Mouse (Mus musculus) spleen, adult 2 months (tissue): Measurements from ENCODE around the gene Mknk1. TPM values are rescaled to one million over a fixed set of nuclear protein-coding genes. Genes with fewer than 3 reads are reported as not detected.

Experiments
- DNase-seq, 2 experiments: peaks; one replicate each; pipeline versions ENCODE4 v3.0.0 to v3.0.0-alpha.2; 2012 to 2021; ENCODE audit warnings: low spot score in 2 of 2, low read depth in 1 of 2
- H3K27ac ChIP-seq: fragments of 200-500 bp; 2 replicates; pipeline ENCODE4 v1.5.1; 2012; ENCODE audit warnings: low read length, inconsistent platforms; ENCODE audit not compliant: insufficient read depth
- H3K27me3 ChIP-seq: fragments of 200-500 bp; 2 replicates; pipeline ENCODE4 v1.6.1; 2012; ENCODE audit warnings: mild to moderate bottlenecking, moderate library complexity, low read length, inconsistent platforms; ENCODE audit not compliant: control insufficient read depth, insufficient read depth
- H3K36me3 ChIP-seq: fragments of 200-500 bp; 2 replicates; pipeline ENCODE4 v1.6.1; 2012; ENCODE audit warnings: mild to moderate bottlenecking, low read length, inconsistent platforms; ENCODE audit not compliant: control insufficient read depth, insufficient read depth
- H3K4me1 ChIP-seq: fragments of 200-500 bp; 2 replicates; pipeline ENCODE4 v1.6.1; 2011; ENCODE audit warnings: inconsistent platforms; ENCODE audit not compliant: control insufficient read depth, insufficient read depth, insufficient read length
- H3K4me3 ChIP-seq: fragments of 200-500 bp; 2 replicates; pipeline ENCODE4 v1.5.1; 2011; ENCODE audit warnings: mild to moderate bottlenecking, inconsistent platforms; ENCODE audit not compliant: insufficient read depth, insufficient read length; ENCODE audit errors: extremely low read depth
- CTCF ChIP-seq: fragments of 200-500 bp; IDR thresholded peaks from 2 replicates; pipeline ENCODE4 v1.5.1; 2011; ENCODE audit warnings: mild to moderate bottlenecking, inconsistent platforms; ENCODE audit not compliant: insufficient read depth, insufficient read length, insufficient replicate concordance; ENCODE audit errors: extremely low read depth
- POLR2A ChIP-seq: fragments of 200-500 bp; IDR thresholded peaks from 2 replicates; pipeline ENCODE4 v1.6.1; 2011; ENCODE audit warnings: low read depth, low read length, inconsistent platforms
- WGBS: fragments of 180-500 bp; shearing (Covaris S2); methylation state at CpG from one replicate; pipeline ENCODE4 v1.1.7; 2018; 5-methylcytosine and 5-hydroxymethylcytosine counted together
- polyA plus RNA-seq: library from polyadenylated mRNA; depleted of rRNA; stranded (reverse); fragments of >200 nt; gene quantifications from 2 replicates; pipeline ENCODE4 v1.2.3, GENCODE M21; 2012

Gene Mknk1
- polyA plus RNA-seq, 1 experiment: 68.2 TPM

GRCm38 (mm10) chr4:115884022-115884421, 45.0 kb downstream of the Mknk1 start, which contains the start of gene Kncn:
Gene Kncn, plus strand, starts transcription at chr4:115884400.
- no peaks in the 10 kb centered on the region for H3K4me1 ChIP-seq
- DNase-seq: no peak
- WGBS: 77% methylated on average over 6 of the region's 6 CpGs
- TF ChIP-seq CTCF: no peak
- no peaks in the 10 kb centered on the region for H3K36me3 ChIP-seq
- no peaks in the 10 kb centered on the region for H3K27me3 ChIP-seq
- no peak within 1 kb of the TSS for H3K27ac ChIP-seq
- H3K4me3 ChIP-seq: no peak within 1 kb of the TSS

DNA sequence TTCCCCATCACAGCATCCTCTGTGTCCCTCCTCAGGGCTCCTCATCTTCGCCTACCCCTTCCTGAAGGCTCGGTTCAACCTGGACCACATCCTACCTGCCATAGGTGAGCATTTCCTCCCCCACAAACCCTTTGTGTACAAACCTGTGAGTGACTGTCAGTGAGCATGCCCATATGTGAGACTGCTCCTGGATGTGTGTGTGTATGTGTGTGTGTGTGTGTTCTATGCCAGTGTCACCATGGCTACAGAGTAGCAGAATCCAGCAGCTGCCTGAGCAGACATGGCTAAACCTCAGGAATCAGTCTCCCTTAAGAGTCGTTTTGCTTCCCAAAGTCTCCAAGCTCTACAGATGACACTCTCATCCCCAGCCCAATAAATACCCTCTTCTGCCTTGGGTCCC, 46.8 kb downstream of the Mknk1 start:
- no peaks in the 10 kb centered on the region for H3K4me1 ChIP-seq
- WGBS: 78% methylated on average over 3 of the region's 3 CpGs
- H3K27me3 ChIP-seq: 0 out of 2 replicates have a peak, but pooled peaks cover 5% of the 10 kb centered on the region
- H3K4me3 ChIP-seq: no peak overlapping the region
- TF ChIP-seq CTCF (no peak), POLR2A (no peak)
- DNase-seq: no peak
- H3K27ac ChIP-seq: no peak overlapping the region
- H3K36me3 ChIP-seq: no peaks in the 10 kb centered on the region

DNA sequence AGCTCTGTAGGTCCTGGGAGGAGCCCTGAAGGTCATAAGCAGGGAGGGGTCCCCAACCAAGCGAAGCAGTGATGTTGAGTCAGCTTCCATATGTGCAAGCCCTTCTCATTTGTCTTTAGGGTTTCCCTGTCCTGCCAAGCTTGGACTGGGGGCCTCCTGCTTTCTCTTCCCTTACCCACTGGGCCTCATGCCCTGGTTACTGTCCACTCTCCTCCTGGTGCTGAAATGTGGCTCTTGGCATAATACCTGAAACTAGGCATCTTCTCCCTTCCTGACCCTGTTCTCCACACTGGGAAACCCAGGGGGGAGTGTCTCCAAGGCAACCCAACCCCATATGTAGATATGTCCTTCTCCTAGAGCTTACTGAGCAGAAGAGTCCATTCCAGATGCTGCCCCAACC, 47.9 kb downstream of the Mknk1 start:
- no peak for DNase-seq
- H3K4me3 ChIP-seq: no peak overlapping the region
- 48% methylated on average over 1 of the region's 1 CpGs for WGBS
- no peak for TF ChIP-seq POLR2A
- no peak for TF ChIP-seq CTCF
- H3K36me3 ChIP-seq: no peaks in the 10 kb centered on the region
- 0 out of 2 replicates have a peak, but pooled peaks cover 5% of the 10 kb centered on the region for H3K27me3 ChIP-seq
- no peak overlapping the region for H3K27ac ChIP-seq
- H3K4me1 ChIP-seq: no peaks in the 10 kb centered on the region

DNA sequence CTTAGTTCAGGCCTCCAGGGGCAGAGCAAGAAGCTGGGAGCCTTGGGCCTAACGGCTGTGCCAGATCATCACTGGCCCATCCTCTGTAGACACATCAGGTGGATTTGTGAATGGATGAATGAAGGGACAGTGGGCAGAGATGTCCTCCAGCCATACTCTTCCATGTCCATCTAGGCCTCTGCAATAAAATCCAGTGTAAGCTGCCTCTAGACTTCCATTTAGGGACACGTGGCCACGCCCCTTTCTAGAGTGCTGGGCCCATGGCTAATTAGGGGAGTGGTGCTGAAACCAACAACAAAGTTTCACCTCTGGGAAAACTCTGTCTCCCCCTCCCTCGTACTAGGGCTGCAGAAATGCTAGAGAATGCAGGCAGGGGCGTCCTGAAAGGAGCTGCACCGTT, 51.1 kb downstream of the Mknk1 start:
- DNase-seq: no peak
- no peak for TF ChIP-seq CTCF
- no peak for TF ChIP-seq POLR2A
- H3K27me3 ChIP-seq: 0 out of 2 replicates have a peak, but pooled peaks cover 5% of the 10 kb centered on the region
- no peaks in the 10 kb centered on the region for H3K4me1 ChIP-seq
- no peak overlapping the region for H3K4me3 ChIP-seq
- WGBS: 23% methylated on average over 6 of the region's 6 CpGs
- no peaks in the 10 kb centered on the region for H3K36me3 ChIP-seq
- no peak overlapping the region for H3K27ac ChIP-seq

- no peak within 1 kb of the TSS for H3K4me3 ChIP-seq
- TF ChIP-seq CTCF (no peak), POLR2A (no peak)
- DNase-seq: no peak
Observed at GRCm38 (mm10) chr4:115890553-115890952, 51.6 kb downstream of the Mknk1 start, which contains the start of gene 6430628N08Rik. Gene 6430628N08Rik, plus strand, starts transcription at chr4:115890665.

DNA sequence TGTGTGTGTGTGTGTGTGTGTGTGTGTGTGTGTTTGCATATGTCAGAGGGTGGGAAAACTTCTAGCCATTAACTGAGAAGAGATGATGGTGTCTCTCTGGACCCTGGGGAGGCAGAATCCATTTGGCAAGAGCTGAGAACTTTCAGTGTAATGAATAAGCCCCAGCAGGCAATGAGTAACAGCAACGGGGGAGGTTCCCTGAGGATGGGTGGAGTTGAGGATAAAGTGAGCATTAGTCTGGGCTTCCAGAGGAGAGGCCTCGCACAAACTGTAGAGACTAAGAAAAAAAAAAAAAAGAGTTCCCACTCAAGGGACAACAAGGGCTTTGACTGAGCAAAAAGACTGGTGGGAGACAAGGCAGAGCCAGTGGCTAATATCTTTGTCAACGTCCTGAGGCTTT, 55.3 kb downstream of the Mknk1 start:
- H3K27me3 ChIP-seq: peaks cover 10% of the 10 kb centered on the region
- no peaks in the 10 kb centered on the region; the same call in 1 of the 2 replicates for H3K4me1 ChIP-seq
- no peak overlapping the region for H3K27ac ChIP-seq
- DNase-seq: no peak
- WGBS: 52% methylated on average over 3 of the region's 3 CpGs
- H3K36me3 ChIP-seq: no peaks in the 10 kb centered on the region
- no peak overlapping the region for H3K4me3 ChIP-seq
- TF ChIP-seq POLR2A (no peak), CTCF (no peak)

More at GRCm38 (mm10) chr4:115890553-115890952, 51.6 kb downstream of the Mknk1 start, which contains the start of gene 6430628N08Rik:
- Histone ChIP-seq H3K36me3 (no peaks in the 10 kb centered on the region), H3K4me1 (no peaks in the 10 kb centered on the region), H3K27me3 (0 out of 2 replicates have a peak, but pooled peaks cover 5% of the 10 kb centered on the region), H3K27ac (no peak within 1 kb of the TSS)
- WGBS: 7% methylated on average over 31 of the region's 31 CpGs

DNA sequence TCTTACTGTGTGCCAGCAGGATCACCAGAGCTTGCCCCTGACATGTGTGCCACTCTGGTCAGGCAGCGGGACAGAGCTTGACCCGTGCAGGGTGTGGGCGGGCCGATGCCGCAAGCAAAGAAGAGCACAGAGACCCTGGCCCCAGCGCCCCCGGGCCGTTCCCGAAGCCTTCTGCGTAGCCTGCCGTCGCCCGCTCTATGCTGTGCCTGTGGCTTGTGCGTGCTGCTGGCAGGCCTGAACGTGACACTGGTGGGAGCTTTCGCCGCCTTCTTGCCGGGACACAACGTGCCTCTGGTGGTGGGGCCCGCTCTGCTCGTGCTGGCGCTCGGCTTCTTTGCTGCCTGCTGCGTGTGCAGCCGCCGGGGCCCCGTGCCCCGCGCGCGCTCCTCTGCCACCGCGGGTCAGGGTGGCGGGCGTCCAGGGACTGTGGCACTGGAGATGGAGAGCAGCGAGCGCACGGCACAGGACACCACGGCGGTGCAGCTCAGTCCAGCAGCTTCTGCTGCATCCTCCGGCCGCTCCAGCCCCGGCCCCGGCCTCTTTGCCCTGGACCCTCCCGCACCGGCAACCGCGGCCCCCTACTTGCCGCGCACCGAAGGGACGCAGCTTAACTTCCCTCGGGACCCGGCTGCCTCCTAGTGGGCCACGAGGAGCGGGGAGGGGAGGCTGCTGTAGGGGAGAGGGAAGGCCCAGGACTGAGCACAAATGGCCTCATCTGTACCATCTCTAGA, 59.1 kb downstream of the Mknk1 start:
- Histone ChIP-seq H3K4me3 (no peak overlapping the region), H3K27me3 (peaks cover 5% of the 10 kb centered on the region), H3K27ac (no peak overlapping the region), H3K4me1 (no peaks in the 10 kb centered on the region; the same call in 1 of the 2 replicates), H3K36me3 (no peaks in the 10 kb centered on the region)
- WGBS: 4% methylated on average over 56 of the region's 56 CpGs
- TF ChIP-seq CTCF: no peak
- TF ChIP-seq POLR2A: no peak
- DNase-seq: no peak
